ENCODE assay signal across 19 mouse cellular contexts in the genomic region with DNA sequence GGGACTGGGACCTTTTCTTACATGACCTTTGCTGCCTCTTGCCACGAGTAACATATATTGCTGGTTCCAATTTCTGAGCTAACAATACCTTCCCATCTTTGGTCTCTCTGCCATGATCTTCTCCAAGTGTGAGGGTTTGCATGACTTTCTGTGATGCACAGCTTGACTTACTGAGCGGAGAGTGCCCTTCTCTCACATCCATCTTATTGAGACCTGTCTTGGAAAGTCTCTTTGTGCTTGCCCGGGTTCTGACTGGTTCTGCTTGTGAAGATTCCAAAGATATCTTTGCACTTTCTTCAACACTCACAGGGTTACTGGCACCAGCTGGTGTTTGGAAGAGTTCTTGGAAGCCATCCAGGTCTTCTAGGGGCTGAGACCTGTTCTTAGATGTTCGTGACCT. TPM values are rescaled to one million over a fixed set of nuclear protein-coding genes. Genes with fewer than 3 reads are reported as not detected.
A peak's percentile ranks its signal among the peaks of the same experiment; 100 is the strongest.
DNase-seq lines count a peak whose midpoint lies in the region.
"Had no signal": no experiment of that assay in that cellular context is flagged by ENCODE, and none has a peak within 500 bp of the region (broad histone marks: within the 10 kb centered on the region; RNA-seq: fewer than 3 reads in every experiment).

No protein-coding gene starts in this region.

- 92% methylated on average over 4 of the region's 4 CpGs for WGBS in heart, embryonic 10.5 days

- no peaks in the 10 kb centered on the region for H3K27me3 ChIP-seq in heart, embryonic 10.5 days (ENCODE audit: insufficient read depth, poor library complexity, severe bottlenecking)
- H3K27me3 ChIP-seq: embryonic facial prominence, embryonic 13.5 days; embryonic facial prominence, embryonic 15.5 days; forebrain, embryonic 12.5 days had no signal

- H3K27ac ChIP-seq in heart, embryonic 10.5 days = no peak overlapping the region
- H3K27ac ChIP-seq: embryonic facial prominence, embryonic 13.5 days; embryonic facial prominence, embryonic 15.5 days; forebrain, embryonic 10.5 days; forebrain, embryonic 12.5 days had no signal

- peak; percentile 62 for DNase-seq in heart, embryonic 10.5 days (ENCODE audit: low spot score)
- DNase-seq in heart, adult 9 months (ENCODE audit: low spot score in 2 of 2) = no peak
- DNase-seq in lung, postnatal 10 days = peak; percentile 28
- DNase-seq in lung, adult 18-20 months = no peak
- DNase-seq: adrenal gland, adult 2 months; adrenal gland, postnatal 10 days; adrenal gland, postnatal 25 days; cerebellum, adult 11 months; cerebellum, adult 18-20 months; cerebellum, adult 8-10 months; cerebellum, adult 9-11 months; cerebellum, postnatal 14 days; cerebellum, postnatal 36 days; embryo, embryonic 11 days had no signal

- H3K9me3 ChIP-seq in heart, embryonic 10.5 days = no peaks in the 10 kb centered on the region
- H3K9me3 ChIP-seq: embryonic facial prominence, embryonic 13.5 days; embryonic facial prominence, embryonic 15.5 days; forebrain, embryonic 10.5 days; forebrain, embryonic 12.5 days had no signal

- peaks cover 100% of the 10 kb centered on the region for H3K36me3 ChIP-seq in heart, embryonic 10.5 days

- no peaks in the 10 kb centered on the region for H3K4me1 ChIP-seq in heart, embryonic 10.5 days
- H3K4me1 ChIP-seq: embryonic facial prominence, embryonic 13.5 days; embryonic facial prominence, embryonic 15.5 days; forebrain, embryonic 10.5 days; forebrain, embryonic 12.5 days had no signal

- no peak overlapping the region for H3K4me3 ChIP-seq in heart, embryonic 10.5 days
- H3K4me3 ChIP-seq: embryonic facial prominence, embryonic 13.5 days; embryonic facial prominence, embryonic 15.5 days; erythroblast, embryonic 14.5 days; forebrain, embryonic 10.5 days; forebrain, embryonic 12.5 days had no signal

RNA-seq across cellular contexts. Expression of gene Mki67, which starts 20.0 kb away (rescaled TPM):
- polyA plus RNA-seq in heart, embryonic 10.5 days (2016; fragmentation: Nextera tagmentation; extraction: Ambion mirVana) = 36.1 and 41.1 TPM in 2 replicates

Comparison
In these comparisons a context has a peak if more than half of its experiments do, and no peak if none do; other contexts are left out.
1. DNase-seq: peak in heart, embryonic 10.5 days (single experiment) and lung, postnatal 10 days (single experiment); none in heart, adult 9 months (0 of 2) and lung, adult 18-20 months (0 of 2).